Mouse (Mus musculus) kidney, adult 8-10 months (tissue): Measurements from ENCODE around the gene Zfp940.
"Not testable (repeated sequence)": the region's sequence is repeated elsewhere in the genome, so short reads cannot be mapped to it uniquely, and the experiment has no call there.

Source experiments
- DNase-seq, 2 experiments: peaks; one replicate each; pipeline ENCODE4 v3.0.0; 2022

The Zfp940 gene

DNA sequence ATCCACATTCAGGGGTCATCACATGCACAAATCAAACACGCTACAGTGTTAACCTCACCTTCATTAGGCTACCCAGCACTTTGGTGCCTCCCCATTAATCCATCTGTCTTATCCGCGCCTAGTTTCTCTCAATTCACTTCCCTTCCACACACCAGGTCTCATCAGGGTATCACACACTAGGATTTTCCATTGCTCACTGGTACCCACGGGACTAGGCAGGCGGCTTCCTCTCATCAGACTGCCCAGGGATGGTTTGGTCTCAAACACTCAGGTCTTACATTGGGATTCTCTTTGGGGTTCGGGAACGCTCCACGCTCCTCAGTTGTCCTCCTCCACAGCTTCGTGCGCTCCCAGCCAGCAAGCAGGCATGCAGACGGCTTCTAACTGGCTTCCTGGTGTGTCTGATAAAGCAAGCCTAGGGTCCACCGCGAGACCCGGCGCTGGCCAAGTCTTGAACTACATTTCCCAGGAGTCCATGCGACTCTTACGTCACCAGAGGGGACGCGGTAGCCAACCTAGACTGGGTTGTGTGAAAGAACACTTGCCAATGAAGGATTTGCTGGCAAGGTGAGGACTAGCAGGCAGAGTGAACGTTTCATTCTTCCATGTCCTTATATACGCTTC, at the start of gene Zfp940:
TSS of gene Zfp940 (minus strand) at position 451 of the 624 bp plus-strand sequence.
- DNase-seq = peak; percentile 78 to 84

GRCm38 (mm10) chr7:29898351-29898750, 44.9 kb upstream of the Zfp940 start:
- DNase-seq = no peak

DNA sequence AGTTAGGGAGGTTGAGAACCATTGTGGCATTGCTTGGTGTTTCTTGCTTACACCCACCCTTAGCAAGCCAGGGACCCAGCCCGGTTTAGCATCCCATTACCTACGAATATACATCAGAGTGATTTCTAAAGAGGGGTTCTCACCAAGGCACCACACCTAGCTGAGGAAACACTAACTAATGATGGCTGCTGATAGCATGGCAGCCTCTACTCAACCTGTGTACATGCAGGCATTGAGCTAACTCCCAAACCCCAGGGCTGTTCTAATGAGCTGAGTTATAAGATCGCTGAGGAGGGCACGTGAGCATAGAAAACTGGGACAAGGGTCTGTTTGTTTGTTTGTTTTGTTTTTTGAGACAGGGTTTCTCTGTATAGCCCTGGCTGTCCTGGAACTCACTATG, 39.3 kb upstream of the Zfp940 start:
- no peak for DNase-seq

DNA sequence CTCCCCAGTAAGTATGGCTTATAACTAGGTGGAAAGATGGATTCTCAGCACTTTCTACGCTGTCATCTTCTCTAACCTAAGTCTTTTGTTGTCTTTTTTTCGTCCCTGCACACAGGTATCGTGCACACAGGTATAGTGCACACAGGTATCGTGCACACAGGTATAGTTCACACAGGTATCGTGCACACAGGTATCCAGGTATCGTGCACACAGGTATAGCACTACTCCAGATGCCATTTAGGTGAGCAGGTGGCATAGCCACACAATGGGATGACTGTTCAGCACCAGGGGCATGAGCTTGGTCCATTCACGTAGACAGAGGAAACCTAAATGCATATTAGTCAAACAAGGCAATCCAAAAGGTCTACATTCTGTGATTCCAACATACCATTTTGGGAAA, 37.0 kb upstream of the Zfp940 start:
- no peak for DNase-seq

DNA sequence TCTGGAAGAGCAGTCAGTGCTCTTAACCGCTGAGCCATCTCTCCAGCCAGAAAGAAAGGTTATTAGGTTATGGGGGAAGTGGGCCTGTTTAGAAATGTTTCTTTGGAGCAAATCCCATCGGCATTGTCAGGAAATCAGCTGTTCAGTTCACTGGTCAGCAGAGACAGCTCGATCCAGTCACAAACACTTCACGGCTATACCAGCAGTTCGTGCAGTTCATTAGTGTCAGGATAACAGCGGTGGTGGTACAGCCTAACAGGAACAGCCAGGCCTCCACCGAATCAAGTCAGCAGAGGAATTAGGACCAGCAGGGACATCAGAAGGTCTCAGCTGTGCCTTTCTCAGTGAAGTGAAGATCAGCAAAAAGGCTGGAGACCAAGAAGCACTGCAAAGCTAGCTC, 27.4 kb upstream of the Zfp940 start:
- DNase-seq = no peak

DNA sequence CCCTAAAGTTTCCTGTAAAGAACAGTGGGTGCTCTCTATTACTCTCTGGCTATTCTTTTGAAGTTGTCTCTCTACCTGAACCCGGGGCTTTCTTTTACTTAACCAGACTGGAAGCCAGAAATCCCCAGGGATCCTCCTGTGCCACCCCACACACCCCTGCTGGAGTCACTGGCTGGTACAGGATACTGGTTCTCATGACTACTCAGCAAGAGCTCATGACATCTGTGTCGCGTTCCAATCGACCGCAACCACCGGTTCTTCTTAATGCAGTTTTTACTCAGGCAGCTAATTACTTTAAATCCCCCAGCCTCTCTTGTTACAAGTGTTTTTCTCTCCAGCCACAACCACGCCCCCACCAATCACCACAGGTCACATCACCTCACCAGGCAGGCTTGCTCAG, 26.6 kb upstream of the Zfp940 start:
- no peak for DNase-seq

DNA sequence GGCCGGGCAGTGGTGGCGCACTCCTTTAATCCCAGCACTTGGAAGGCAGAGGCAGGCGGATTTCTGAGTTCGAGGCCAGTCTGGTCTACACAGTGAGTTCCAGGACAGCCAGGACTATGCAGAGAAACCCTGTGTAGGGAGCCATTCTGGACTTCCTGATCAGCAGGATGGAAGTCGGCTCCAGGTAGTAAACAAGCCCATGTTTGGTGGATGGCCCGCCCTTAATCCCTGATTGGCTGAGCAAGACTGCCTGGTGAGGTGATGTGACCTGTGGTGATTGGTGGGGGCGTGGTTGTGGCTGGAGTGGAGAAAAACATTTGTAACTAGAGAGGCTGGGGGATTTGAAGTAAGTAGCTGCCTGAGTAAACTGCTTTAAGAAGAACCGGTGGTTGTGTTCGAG, 24.1 kb upstream of the Zfp940 start:
- DNase-seq = not testable (repeated sequence)

- DNase-seq = no peak
Measured at GRCm38 (mm10) chr7:29874256-29874655, 20.8 kb upstream of the Zfp940 start.

DNA sequence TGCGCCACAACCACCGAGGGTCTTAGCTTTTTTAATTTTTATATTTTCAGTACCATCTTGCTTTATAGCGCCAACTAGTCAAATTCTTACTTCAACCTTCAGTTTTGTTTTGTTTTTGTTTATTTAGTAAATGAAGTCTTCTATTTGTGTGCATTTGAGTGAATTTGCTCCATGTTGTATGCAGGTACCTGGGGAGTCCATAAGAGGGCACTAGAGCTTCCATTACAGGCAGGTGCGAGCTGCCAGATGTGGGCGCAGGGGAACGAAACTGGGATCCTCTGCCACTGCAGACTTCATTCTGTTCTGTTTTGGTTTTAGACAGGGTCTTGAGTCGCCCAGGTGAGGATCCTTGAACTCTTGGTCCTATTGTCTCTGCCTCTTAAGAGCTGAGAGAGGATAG, 8.2 kb upstream of the Zfp940 start:
- DNase-seq = no peak

DNA sequence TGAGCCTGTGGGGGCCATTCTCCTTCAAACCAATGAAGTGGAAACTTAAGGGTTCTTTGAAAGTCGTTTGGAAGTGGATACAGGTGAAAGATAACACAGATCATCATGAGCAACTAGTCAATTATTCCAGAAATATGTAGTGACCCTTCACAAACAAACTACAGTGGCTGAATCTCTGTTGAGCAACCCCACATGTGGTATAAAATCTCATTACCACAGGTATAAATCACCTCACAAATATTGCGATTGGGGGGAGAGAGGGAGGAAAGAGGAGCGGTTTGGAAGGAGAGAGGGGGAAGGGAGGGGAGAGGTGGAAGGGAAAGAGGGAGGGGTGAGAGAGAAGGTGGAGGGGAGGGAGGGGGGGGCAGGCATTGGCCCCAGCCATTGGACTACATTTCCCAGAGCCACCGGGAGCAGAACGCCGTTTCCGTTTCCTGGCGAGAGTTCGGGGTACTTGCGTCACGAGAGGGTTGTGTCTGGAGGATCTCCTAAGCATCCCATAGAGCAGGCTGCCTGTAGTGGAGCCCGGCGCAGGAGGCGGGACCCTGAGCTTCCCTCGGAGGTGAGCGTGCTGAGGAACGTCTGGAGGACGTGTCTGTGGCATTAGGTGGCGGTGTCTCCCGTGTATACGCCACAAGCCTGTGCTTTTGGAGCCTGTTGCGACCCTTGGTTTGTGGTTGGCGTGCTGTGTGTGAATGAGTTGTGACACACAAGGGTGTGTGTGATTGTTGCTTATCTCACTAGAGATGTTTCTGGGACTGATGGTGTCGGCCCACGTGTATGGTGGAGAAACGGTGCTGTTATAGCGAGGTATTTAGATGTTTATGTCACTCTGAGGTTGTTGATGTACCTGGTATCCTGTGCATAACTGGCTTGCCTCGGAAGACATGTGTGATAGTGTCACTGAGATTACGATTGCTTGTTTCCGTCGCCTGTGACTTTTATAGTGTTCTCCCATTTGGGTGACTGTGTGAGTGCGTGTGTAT, 6.4 kb upstream of the Zfp940 start, which contains the start of gene Zfp420:
TSS of gene Zfp420 (plus strand) at position 448 of the 986 bp plus-strand sequence.
- peak; percentile 90 for DNase-seq

GRCm38 (mm10) chr7:29852831-29853218, 644 bp downstream of the Zfp940 start:
- no peak for DNase-seq

- DNase-seq = no peak
Measured at GRCm38 (mm10) chr7:29844616-29845015, 8.9 kb downstream of the Zfp940 start.

DNA sequence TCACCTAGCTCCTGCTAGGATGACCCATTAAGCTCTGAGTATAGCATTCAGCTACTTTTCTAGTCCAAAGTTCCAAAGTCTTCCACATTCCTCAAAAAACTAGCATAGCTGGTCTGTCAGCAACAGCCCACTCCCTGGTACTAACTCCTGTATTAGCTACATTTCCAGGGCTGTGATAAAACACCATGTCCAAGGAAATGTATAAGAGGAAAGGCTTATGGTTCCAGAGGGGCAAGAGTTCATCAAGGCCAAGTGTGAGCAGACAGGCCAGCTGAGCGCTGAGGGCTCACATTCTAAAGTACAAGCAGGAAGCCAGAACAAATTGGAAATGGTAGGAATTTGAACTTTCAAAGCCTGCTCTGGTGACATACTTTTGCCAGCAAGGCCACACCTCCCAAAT, 11.4 kb downstream of the Zfp940 start:
- DNase-seq = peak; percentile 9 to 29

DNA sequence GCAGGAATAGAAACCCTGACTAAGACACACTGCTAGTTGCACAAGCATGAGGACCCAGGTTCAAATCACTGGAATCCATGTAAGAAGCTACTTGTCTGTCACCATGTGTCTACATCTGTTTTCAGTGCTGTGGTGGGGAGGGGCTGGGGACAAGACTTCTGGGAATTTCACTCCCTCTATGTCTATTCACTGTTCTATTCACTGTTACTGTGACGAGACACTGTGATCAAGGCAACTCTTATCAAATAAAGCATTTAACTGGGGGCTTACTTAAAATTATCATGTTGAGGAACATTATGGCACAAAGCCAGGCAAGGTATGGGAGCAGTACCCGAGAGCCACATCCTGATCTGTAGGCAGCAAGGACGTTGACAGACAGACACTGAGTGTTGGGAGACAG, 14.2 kb downstream of the Zfp940 start:
- no peak for DNase-seq

DNA sequence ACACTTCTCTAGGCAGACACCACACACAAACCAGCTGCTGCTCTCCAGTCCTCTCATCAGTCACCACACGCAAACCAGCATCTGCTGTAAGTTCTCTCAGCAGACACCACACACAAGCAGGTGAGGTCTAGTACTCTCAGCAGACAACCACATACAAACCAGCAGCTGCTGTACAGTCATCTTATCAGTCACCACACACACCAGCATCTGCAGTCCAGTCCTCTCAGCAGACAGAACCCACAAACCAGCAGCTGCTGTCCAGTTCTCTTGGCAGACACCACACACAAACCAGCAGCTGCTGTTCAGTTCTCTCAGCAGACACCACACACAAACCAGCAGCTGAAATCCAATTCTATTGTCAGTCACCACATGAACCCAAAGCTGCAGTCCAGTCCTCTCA, 16.7 kb downstream of the Zfp940 start:
- DNase-seq = no peak

GRCm38 (mm10) chr7:29829804-29830203, 23.7 kb downstream of the Zfp940 start:
- DNase-seq = no peak

DNA sequence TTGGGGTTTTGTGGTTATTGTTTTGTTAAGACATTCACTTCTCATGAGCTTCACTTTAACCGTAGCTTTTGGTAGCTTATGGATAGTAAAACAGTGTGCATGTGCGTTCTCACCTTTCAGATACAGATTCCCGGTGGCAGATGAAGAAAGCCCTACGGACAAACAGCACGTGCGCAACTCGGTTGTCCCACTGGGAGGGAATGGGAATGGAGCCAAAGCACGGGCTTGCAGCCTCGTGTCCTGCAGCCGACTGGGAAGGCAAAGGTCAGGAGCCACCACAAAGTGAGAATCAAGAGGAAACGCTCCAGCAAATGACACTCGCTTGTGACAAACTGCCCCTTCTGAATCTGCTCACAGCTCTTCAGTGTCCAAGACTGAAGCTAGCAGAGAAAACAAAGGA, 25.5 kb downstream of the Zfp940 start:
- DNase-seq = peak; percentile 50 to 76

GRCm38 (mm10) chr7:29818619-29819254, 34.7 kb downstream of the Zfp940 start:
- peak; percentile 68 to 72 for DNase-seq

DNA sequence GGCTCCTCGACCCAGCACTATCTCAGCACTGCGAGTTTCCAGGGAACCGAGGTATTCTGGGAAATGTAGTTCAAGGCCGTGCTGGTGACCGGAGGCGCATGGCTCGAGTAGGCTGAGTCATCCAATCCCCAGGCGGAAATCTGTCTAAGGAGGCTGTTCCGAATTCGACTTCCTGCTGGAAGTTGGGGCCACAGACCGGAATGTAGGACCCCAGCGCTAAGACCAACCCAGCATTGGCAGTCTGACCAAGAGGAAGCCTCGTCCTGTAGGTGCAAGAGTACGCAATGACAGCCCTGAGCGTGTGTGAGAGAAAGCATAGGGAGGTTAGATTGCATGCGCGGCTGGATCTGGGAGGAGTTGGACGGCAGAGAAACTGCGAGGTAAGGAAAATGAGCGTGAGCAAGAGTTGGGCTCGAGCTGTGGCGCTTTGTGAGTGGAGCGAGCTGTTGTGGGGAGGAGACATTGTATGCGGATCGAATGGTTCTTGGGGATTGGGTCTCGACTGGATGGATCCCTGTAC, 37.5 kb downstream of the Zfp940 start, which contains the start of gene Zfp790:
TSS of gene Zfp790 (plus strand) at position 205 of the 520 bp plus-strand sequence.
- peak; percentile 91 to 93 for DNase-seq

DNA sequence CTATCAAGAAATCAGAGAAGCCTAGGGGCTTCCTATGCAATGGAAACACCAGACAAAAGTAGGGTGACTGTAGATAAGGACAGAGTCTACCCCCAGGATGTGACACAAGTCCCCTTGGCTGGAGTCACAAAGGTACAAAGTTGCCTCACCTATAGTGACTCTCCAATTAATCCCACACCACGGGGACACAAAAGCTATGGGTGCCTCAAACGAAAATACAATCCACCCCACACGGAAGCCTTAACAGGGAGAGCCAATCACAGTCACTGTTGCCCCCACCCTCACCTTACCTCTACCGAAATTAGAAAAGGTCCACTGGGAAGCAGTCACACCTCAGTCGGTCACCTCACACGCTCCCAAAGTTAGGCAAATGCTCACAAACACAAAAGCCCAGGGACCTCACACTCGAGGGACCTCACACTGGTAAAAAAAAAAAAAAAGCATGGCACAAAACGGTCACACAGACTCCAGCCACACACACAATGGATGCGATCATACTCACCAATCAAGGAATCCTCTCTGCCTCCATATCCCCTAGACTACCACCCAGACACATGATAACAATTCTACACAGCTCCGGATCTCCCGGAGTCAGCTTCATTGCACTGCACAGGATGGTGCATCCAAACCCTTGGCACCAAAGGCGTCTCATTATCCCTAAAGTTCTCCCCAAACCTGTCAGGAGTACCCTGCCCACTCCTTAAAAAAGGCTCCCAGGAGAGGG, 38.2 kb downstream of the Zfp940 start:
- no peak for DNase-seq

GRCm38 (mm10) chr7:29814381-29814780, 39.1 kb downstream of the Zfp940 start:
- no peak for DNase-seq

GRCm38 (mm10) chr7:29812244-29812643, 41.2 kb downstream of the Zfp940 start:
- no peak for DNase-seq

GRCm38 (mm10) chr7:29807046-29807445, 46.4 kb downstream of the Zfp940 start:
- no peak for DNase-seq
